Mouse (Mus musculus) left cerebral cortex, postnatal 4 days (tissue): ENCODE results near the gene Tob1. TPM values are rescaled to one million over a fixed set of nuclear protein-coding genes. Genes with fewer than 3 reads are reported as not detected.

Experiments
- DNase-seq: peaks from one replicate; pipeline ENCODE4 v3.0.0-alpha.2; 2022
- intact Hi-C: fragments of 180-260 bp; cut with DNase I; formaldehyde crosslinking; loops from one replicate; pipeline ENCODE4 v1.15.1; 2025
- total RNA-seq, 2 experiments: library from RNA; stranded (reverse); gene quantifications; 2 replicates each; pipeline ENCODE4 v1.2.3; 2021

Tob1 gene
- total RNA-seq, 2 experiments from 2014 or later = 27.3 to 28.3 TPM

DNA sequence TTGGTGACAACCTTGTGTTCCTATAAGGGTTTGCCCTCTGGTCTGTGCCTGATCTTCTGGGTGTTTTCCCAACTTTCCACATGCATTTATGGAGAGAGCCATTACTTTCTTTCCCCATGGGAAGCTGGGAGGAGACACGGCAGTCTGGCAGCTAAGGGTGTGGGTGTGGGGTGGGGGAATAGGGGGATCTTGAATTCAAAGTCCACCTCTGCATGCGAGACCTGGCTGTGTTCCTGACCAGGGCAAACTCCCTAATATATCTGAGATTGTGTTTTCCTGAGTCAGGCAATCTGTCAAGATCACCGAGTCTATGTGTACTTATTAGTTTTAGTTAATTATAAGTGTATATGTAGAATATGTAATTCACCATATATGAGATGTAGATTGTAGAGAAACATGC lies 14.9 kb upstream of the Tob1 start:
- intact Hi-C loops = no loop called here
- DNase-seq = no peak

DNA sequence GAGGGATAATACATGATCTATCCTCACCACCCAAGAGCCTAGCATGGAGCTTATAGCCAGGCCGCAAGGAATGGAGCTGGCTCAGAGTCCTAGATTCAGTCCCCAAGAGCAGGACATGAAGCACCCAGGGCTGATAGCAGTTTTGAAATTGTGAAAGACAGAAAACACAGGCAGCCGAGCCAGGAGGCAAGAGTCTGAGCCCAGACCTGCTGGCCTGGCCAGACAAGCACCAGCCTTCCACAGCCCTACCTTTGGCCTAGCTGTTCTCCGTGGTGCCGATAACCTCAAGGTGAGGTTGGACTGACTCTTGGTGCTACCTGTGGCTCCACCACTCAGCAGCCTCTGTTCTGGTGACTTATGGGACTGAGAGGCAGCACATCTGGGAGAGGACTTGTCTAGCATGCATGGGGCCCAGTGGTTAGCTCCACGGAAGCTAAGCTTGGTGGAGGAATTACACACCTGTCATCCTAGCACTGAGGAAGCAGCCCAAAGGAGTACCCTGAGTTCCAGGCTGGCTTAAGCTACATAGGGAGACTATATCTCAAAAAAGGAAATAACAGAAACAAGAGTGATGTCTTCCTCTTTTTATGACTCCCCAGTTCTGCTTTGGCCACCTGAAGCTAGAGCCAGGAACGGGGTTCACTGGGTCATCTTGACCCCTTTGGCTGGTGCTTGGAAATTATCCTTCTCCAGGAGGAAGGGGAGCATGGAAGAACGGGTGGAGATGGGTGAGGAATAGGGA lies 12.7 kb upstream of the Tob1 start:
- intact Hi-C loops = no loop called here
- DNase-seq = no peak

- intact Hi-C loops = no loop called here
- no peak for DNase-seq
These were observed 11.5 kb upstream of the Tob1 start for GRCm38 (mm10) chr11:94199771-94200170.

GRCm38 (mm10) chr11:94200422-94200821 lies 10.8 kb upstream of the Tob1 start:
- no peak for DNase-seq
- intact Hi-C loops = no loop called here

GRCm38 (mm10) chr11:94202106-94202505 lies 9.1 kb upstream of the Tob1 start:
- DNase-seq = no peak
- intact Hi-C loops = no loop called here

- intact Hi-C loops = no loop called here
- no peak for DNase-seq
These were observed 8.2 kb upstream of the Tob1 start for GRCm38 (mm10) chr11:94203066-94203465.

GRCm38 (mm10) chr11:94206398-94207114 lies 4.7 kb upstream of the Tob1 start:
- intact Hi-C loops = no loop called here
- DNase-seq = no peak

DNA sequence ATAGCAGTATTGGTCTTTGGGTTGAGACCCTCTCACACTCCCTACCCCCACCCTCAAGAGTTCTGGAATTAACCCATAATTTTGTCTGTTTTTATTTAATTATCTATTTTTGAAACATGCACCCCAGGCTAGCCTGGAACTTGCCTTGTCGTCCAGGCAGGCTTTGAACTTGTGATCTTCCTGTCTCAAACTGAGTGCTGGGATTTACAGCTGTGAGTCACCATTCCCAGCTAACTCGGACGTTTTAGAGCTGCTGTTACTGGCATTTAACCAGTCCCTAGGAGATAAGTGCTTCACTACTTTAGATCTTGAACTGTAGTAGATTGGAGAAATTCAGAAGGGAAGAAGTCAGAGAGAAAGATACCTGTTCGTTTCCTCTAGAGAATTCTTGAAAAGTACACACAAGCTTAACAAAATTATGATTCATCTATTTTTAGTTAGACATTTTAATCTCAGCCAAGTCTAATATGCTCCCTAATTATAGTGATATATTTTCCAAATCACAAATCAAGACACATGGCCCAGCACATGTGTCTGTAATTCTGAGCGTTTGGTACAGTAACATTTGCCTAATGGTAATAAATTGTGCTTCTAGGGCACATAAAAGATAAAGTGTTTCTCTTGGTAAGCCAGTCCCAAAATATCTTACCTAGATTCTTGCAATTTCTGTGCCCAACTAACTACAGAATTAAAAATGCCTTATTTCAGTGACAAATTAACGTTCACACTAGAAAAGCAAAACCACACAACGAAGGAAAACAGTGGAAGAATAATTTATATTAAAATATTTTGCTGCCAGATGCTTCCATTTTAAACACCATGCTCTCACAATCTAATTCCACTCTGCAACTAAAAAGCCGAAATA lies 2.2 kb upstream of the Tob1 start:
- no peak for DNase-seq
- intact Hi-C loops = no loop called here

GRCm38 (mm10) chr11:94209695-94210131 lies 1.5 kb upstream of the Tob1 start:
- DNase-seq = no peak
- intact Hi-C loops = loop anchor here (5.0 kb wide), 3 partner anchors 47 to 77 kb away; no protein-coding TSS in a partner anchor

DNA sequence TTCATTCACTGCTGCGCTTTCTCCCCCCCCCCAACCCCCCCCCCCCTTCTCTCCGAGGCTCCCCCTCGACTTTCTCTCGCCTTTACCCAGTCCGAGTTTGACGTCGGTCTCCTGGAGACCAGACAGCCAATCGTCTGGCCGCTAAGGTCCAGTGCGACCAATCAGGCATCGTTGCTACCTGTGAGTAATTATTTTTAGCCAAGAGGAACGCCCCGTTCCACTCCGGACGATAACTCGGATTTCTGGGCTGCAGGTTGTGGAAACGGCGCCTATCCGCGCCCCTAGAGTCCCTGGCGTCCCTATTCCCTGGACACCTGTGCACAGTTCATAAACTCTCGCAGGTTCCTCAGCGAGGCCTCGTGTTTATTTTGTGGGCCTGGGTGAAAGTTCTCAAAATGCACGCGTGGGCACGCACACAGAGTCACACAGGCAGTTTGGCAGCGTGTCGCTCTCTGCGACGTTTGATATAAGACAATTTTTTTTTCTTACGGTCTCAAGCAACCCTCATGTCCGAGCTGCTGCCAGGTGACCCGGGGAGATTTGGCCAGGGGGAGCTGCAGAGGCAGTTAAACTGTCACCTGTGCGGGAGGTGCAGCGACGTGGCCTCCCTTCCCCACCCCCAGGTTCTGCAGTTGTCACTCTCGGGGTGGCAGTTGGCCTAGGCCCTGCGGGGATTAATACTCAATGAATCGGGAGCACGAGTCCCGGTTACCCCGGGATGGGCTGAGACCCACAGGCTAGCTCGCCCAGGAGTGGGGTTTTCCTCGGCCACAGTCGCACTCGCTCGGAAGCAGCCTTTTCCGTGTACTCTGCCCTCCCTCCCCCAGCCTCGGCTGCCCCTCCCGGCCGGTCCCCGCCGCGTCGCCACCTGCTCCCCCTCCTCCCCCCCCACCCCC lies 815 bp upstream of the Tob1 start:
- peak; percentile 92 for DNase-seq
- intact Hi-C loops = loop anchor here (5.0 kb wide), 3 partner anchors 48 to 78 kb away; no protein-coding TSS in a partner anchor

GRCm38 (mm10) chr11:94211651-94212488 lies 616 bp downstream of the Tob1 start:
- peak; percentile 71 for DNase-seq
- intact Hi-C loops = loop anchor here (5.0 kb wide), 3 partner anchors 50 to 80 kb away; no protein-coding TSS in a partner anchor

- DNase-seq = no peak
- intact Hi-C loops = loop anchor here (5.0 kb wide), 3 partner anchors 50 to 80 kb away; no protein-coding TSS in a partner anchor
These were observed 1.2 kb downstream of the Tob1 start for GRCm38 (mm10) chr11:94212489-94212836.

DNA sequence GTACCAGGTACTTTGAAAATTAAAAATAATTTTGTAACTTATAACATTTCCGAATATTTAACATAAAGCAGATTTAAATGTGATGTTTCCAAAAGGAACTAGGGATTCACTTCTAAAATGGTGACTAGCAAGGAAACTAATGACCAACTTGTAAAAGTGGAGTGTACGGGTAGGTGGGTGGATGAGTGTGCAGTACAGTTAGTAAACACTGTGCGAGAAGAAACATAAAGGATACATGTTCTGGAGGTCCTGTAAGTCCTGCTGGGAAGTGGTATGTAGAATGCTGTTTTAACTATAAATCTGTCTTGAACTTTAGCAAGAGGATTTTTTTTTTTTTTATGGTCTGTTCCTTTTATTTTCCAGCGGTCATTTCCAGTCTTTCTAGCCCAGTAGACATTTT lies 1.7 kb downstream of the Tob1 start:
- intact Hi-C loops = loop anchor here (5.0 kb wide), 3 partner anchors 51 to 81 kb away; no protein-coding TSS in a partner anchor
- DNase-seq = no peak

- intact Hi-C loops = loop anchor here (5.0 kb wide), 3 partner anchors 52 to 82 kb away; no protein-coding TSS in a partner anchor
- no peak for DNase-seq
These were observed 2.7 kb downstream of the Tob1 start for GRCm38 (mm10) chr11:94213735-94214594.

DNA sequence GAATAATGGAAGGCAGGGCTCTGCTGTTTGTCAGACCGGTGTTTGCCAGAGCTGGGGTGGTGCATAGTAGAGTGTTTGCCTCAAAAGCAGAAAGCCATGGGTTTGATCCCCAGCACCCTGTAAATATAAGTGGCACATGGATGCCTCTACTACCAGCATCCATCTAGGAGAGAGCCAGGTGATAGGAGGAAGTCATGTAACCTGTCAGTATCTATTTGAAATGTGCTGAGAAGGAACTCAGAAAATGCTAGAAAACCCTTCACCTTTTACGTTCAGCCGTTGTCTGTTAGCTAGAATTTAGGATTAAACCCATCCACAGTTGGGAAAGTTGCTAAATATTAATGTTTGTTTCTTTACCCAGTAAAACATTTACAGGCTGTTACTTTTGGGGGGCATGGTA lies 4.3 kb downstream of the Tob1 start:
- no peak for DNase-seq
- intact Hi-C loops = no loop called here

GRCm38 (mm10) chr11:94216247-94216646 lies 5.0 kb downstream of the Tob1 start:
- intact Hi-C loops = no loop called here
- DNase-seq = no peak

GRCm38 (mm10) chr11:94221257-94221656 lies 10.0 kb downstream of the Tob1 start:
- no peak for DNase-seq
- intact Hi-C loops = no loop called here

DNA sequence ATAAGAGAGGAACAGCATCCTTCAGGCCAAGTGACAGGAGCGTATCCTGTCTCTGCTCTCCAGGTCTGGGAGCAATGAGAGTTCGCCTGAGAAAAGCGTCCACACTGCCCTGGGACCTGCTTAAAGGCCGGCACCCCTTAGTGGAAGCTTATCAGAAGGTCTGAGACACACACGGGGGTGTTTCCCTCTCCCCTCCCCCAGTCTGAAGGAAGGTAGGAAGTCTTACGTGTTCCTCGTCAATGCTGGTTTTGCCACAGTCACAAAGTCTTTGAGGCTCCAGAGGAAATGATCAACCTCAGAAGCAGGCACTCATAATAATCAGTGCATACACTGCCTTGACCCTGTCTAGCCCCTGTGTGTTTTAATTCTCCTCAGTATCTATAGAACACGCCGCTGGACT lies 12.3 kb downstream of the Tob1 start:
- intact Hi-C loops = no loop called here
- no peak for DNase-seq
